Mouse (Mus musculus) spleen, adult 2 months (tissue): ENCODE measurements around the gene Kti12. TPM values are rescaled to one million over a fixed set of nuclear protein-coding genes. Genes with fewer than 3 reads are reported as not detected.

Source experiments
- DNase-seq, 2 experiments: peaks; one replicate each; pipeline versions ENCODE4 v3.0.0 to v3.0.0-alpha.2; 2012 to 2021; ENCODE audit warnings: low spot score in 2 of 2, low read depth in 1 of 2
- H3K27ac ChIP-seq: fragments of 200-500 bp; 2 replicates; pipeline ENCODE4 v1.5.1; 2012; ENCODE audit warnings: low read length, inconsistent platforms; ENCODE audit not compliant: insufficient read depth
- H3K27me3 ChIP-seq: fragments of 200-500 bp; 2 replicates; pipeline ENCODE4 v1.6.1; 2012; ENCODE audit warnings: mild to moderate bottlenecking, moderate library complexity, low read length, inconsistent platforms; ENCODE audit not compliant: control insufficient read depth, insufficient read depth
- H3K36me3 ChIP-seq: fragments of 200-500 bp; 2 replicates; pipeline ENCODE4 v1.6.1; 2012; ENCODE audit warnings: mild to moderate bottlenecking, low read length, inconsistent platforms; ENCODE audit not compliant: control insufficient read depth, insufficient read depth
- H3K4me1 ChIP-seq: fragments of 200-500 bp; 2 replicates; pipeline ENCODE4 v1.6.1; 2011; ENCODE audit warnings: inconsistent platforms; ENCODE audit not compliant: control insufficient read depth, insufficient read depth, insufficient read length
- H3K4me3 ChIP-seq: fragments of 200-500 bp; 2 replicates; pipeline ENCODE4 v1.5.1; 2011; ENCODE audit warnings: mild to moderate bottlenecking, inconsistent platforms; ENCODE audit not compliant: insufficient read depth, insufficient read length; ENCODE audit errors: extremely low read depth
- CTCF ChIP-seq: fragments of 200-500 bp; IDR thresholded peaks from 2 replicates; pipeline ENCODE4 v1.5.1; 2011; ENCODE audit warnings: mild to moderate bottlenecking, inconsistent platforms; ENCODE audit not compliant: insufficient read depth, insufficient read length, insufficient replicate concordance; ENCODE audit errors: extremely low read depth
- POLR2A ChIP-seq: fragments of 200-500 bp; IDR thresholded peaks from 2 replicates; pipeline ENCODE4 v1.6.1; 2011; ENCODE audit warnings: low read depth, low read length, inconsistent platforms
- WGBS: fragments of 180-500 bp; shearing (Covaris S2); methylation state at CpG from one replicate; pipeline ENCODE4 v1.1.7; 2018; 5-methylcytosine and 5-hydroxymethylcytosine counted together
- polyA plus RNA-seq: library from polyadenylated mRNA; depleted of rRNA; stranded (reverse); fragments of >200 nt; gene quantifications from 2 replicates; pipeline ENCODE4 v1.2.3, GENCODE M21; 2012

Kti12 gene
- polyA plus RNA-seq, 1 experiment: 32.7 TPM

- TF ChIP-seq CTCF (no peak), POLR2A (no peak)
- WGBS: 1% methylated on average over 15 of the region's 15 CpGs
- no peak overlapping the region for H3K27ac ChIP-seq
- peak overlapping the region; percentile 82 for H3K4me3 ChIP-seq
- no peaks in the 10 kb centered on the region for H3K27me3 ChIP-seq
- DNase-seq: no peak
- H3K4me1 ChIP-seq: peaks cover 5% of the 10 kb centered on the region; the same call in 1 of the 2 replicates
- peaks cover 2% of the 10 kb centered on the region; the same call in 1 of the 2 replicates for H3K36me3 ChIP-seq
These were observed 12.6 kb upstream of the Kti12 start for GRCm38 (mm10) chr4:108834971-108835311.

- TF ChIP-seq CTCF (no peak), POLR2A (no peak)
- Histone ChIP-seq H3K4me1 (peaks cover 5% of the 10 kb centered on the region; the same call in 1 of the 2 replicates), H3K4me3 (no peak overlapping the region), H3K27ac (no peak overlapping the region), H3K27me3 (no peaks in the 10 kb centered on the region), H3K36me3 (no peaks in the 10 kb centered on the region)
- DNase-seq: no peak
- WGBS: 81% methylated on average over 3 of the region's 3 CpGs
These were observed 12.1 kb upstream of the Kti12 start for GRCm38 (mm10) chr4:108835496-108835895.

GRCm38 (mm10) chr4:108838031-108838430 is 9.6 kb upstream of the Kti12 start:
- no peak for DNase-seq
- WGBS: 92% methylated on average over 4 of the region's 4 CpGs
- TF ChIP-seq CTCF (no peak), POLR2A (no peak)
- H3K27me3 ChIP-seq: no peaks in the 10 kb centered on the region
- no peak overlapping the region for H3K4me3 ChIP-seq
- H3K36me3 ChIP-seq: no peaks in the 10 kb centered on the region
- no peak overlapping the region for H3K27ac ChIP-seq
- H3K4me1 ChIP-seq: peaks cover 5% of the 10 kb centered on the region; the same call in 1 of the 2 replicates

- H3K4me3 ChIP-seq: no peak overlapping the region
- no peaks in the 10 kb centered on the region for H3K4me1 ChIP-seq
- TF ChIP-seq POLR2A: no peak
- no peak for TF ChIP-seq CTCF
- no peak overlapping the region for H3K27ac ChIP-seq
- H3K27me3 ChIP-seq: no peaks in the 10 kb centered on the region
- no peaks in the 10 kb centered on the region for H3K36me3 ChIP-seq
- 92% methylated on average over 7 of the region's 7 CpGs for WGBS
- no peak for DNase-seq
These were observed 5.5 kb upstream of the Kti12 start for GRCm38 (mm10) chr4:108841920-108842578.

- TF ChIP-seq POLR2A (no peak), CTCF (no peak)
- H3K27ac ChIP-seq: no peak overlapping the region
- H3K4me3 ChIP-seq: no peak overlapping the region
- H3K27me3 ChIP-seq: no peaks in the 10 kb centered on the region
- H3K36me3 ChIP-seq: no peaks in the 10 kb centered on the region
- no peak for DNase-seq
- peaks cover 3% of the 10 kb centered on the region; the same call in 1 of the 2 replicates for H3K4me1 ChIP-seq
These were observed 4.2 kb upstream of the Kti12 start for GRCm38 (mm10) chr4:108843336-108843735.

GRCm38 (mm10) chr4:108845824-108846569 is 1.6 kb upstream of the Kti12 start:
- no peak for DNase-seq
- H3K4me3 ChIP-seq: no peak overlapping the region

GRCm38 (mm10) chr4:108848505-108848848 is 892 bp downstream of the Kti12 start, which contains the start of gene A730015C16Rik:
Gene A730015C16Rik, minus strand, starts transcription at chr4:108848619.
- Histone ChIP-seq H3K4me1 (peaks cover 9% of the 10 kb centered on the region), H3K27ac (peak within 1 kb of the TSS; percentile 94), H3K27me3 (no peaks in the 10 kb centered on the region), H3K4me3 (peak within 1 kb of the TSS; percentile 100), H3K36me3 (peaks cover 2% of the 10 kb centered on the region; the same call in 1 of the 2 replicates)
- TF ChIP-seq POLR2A: no peak
- no peak for TF ChIP-seq CTCF
- peak in 1 of 2 experiments; percentile 7 for DNase-seq
- WGBS: 6% methylated on average over 20 of the region's 20 CpGs

More at GRCm38 (mm10) chr4:108845824-108846569, 1.6 kb upstream of the Kti12 start:
- WGBS: 87% methylated on average over 5 of the region's 5 CpGs
- Histone ChIP-seq H3K4me1 (peaks cover 9% of the 10 kb centered on the region), H3K27me3 (no peaks in the 10 kb centered on the region), H3K27ac (no peak overlapping the region), H3K36me3 (no peaks in the 10 kb centered on the region)
- no peak for TF ChIP-seq POLR2A
- no peak for TF ChIP-seq CTCF
